Mouse (Mus musculus): ENCODE results near the gene Gcnt2. TPM values are rescaled to one million over a fixed set of nuclear protein-coding genes. Genes with fewer than 3 reads are reported as not detected.
"Not testable (repeated sequence)": the region's sequence is repeated elsewhere in the genome, so short reads cannot be mapped to it uniquely, and the experiment has no call there.

The Gcnt2 gene
- polyA plus RNA-seq, 1 experiment from 2014 or later: 3.6 TPM

DNA sequence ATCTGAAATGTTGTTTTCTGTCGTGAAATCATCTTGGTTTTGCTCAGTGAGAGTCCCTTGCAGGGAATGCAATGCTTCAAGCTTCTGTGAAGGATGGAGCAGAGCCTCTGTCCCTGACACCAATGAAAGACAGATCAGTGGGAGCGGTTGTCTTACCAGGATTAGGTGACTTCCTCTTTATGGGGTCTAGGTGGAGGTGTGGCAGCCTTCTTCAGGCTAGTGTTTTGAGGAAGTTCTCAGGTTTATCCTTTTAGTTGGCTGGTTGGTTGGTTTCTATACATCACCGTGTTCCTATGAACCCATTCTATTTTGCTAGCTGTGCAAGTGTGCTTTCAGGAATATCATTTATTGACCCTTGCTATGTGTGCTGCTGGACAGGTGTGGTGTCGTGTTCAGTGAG is 18.0 kb downstream of the Gcnt2 start:
- Histone ChIP-seq H3K27me3 (no peaks in the 10 kb centered on the region), H3K27ac (no peak overlapping the region), H3K9me3 (no peaks in the 10 kb centered on the region), H3K36me3 (replicated peaks) (no peaks in the 10 kb centered on the region), H3K4me1 (no peaks in the 10 kb centered on the region), H3K4me2 (no peak overlapping the region), H3K4me3 (replicated peaks) (no peak overlapping the region), H3K9ac (no peak overlapping the region)
- WGBS: 84% methylated on average over 4 of the region's 4 CpGs
- no peak for ATAC-seq (ENCODE audit: low FRiP score)

GRCm38 (mm10) chr13:40880557-40880956 is 21.0 kb downstream of the Gcnt2 start:
- Histone ChIP-seq H3K4me1 (no peaks in the 10 kb centered on the region), H3K27me3 (0 out of 2 replicates have a peak, but pooled peaks cover 3% of the 10 kb centered on the region), H3K9me3 (no peaks in the 10 kb centered on the region), H3K27ac (no peak overlapping the region), H3K36me3 (replicated peaks) (no peaks in the 10 kb centered on the region), H3K4me2 (no peak overlapping the region), H3K4me3 (replicated peaks) (no peak overlapping the region), H3K9ac (no peak overlapping the region)
- 79% methylated on average over 8 of the region's 8 CpGs for WGBS
- ATAC-seq (ENCODE audit: low FRiP score): no peak

DNA sequence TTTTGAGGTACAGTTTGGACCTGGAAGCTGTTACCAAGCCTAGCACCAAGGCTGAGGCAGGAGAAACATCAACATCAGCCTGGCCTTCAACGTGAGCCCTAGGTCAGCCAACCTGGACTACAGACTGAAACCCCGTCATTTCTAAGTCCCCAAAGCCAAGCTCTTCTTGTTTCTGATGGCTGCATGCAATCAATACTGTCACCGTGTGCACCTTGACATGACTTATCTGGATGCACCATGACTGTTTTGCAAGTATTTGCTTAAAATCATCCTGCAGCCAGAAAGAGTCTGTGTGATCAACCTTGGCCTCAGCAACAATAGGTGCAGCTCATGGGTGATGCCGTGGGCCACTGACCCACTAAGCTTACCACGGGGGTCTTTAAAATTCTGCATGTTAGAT is 23.1 kb downstream of the Gcnt2 start:
- Histone ChIP-seq H3K4me1 (peaks cover 12% of the 10 kb centered on the region; the same call in 1 of the 2 replicates), H3K27me3 (peaks cover 5% of the 10 kb centered on the region), H3K36me3 (replicated peaks) (no peaks in the 10 kb centered on the region), H3K4me2 (no peak overlapping the region), H3K9ac (no peak overlapping the region), H3K27ac (no peak overlapping the region), H3K9me3 (no peaks in the 10 kb centered on the region), H3K4me3 (replicated peaks) (no peak overlapping the region)
- WGBS: 90% methylated on average over 5 of the region's 5 CpGs
- no peak for ATAC-seq (ENCODE audit: low FRiP score)

DNA sequence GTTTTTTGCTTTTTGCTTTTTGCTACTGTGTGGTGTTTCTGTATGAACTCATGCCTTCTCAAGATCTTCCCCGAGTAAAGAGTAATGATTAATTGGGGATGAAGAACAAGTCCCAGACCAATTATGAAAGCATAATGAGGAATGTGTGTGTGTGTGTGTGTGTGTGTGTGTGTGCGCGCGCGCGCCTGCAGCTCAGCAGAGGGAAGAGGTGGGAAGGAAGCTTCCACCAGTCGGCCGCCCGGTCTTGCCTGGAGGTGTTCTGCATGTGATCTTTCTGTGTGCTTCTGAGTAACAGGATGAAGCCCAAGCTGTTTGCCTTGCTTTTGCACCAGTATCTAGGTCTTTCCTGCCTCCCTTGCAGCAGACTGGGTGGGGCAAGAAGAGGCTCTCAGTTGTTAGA is 24.3 kb downstream of the Gcnt2 start:
- peaks cover 12% of the 10 kb centered on the region; the same call in 1 of the 2 replicates for H3K4me1 ChIP-seq
- H3K27me3 ChIP-seq: peaks cover 11% of the 10 kb centered on the region
- ATAC-seq (ENCODE audit: low FRiP score): no peak
- 80% methylated on average over 9 of the region's 9 CpGs for WGBS
- H3K4me2 ChIP-seq: no peak overlapping the region
- no peaks in the 10 kb centered on the region for H3K9me3 ChIP-seq
- H3K4me3 ChIP-seq (replicated peaks): no peak overlapping the region
- no peaks in the 10 kb centered on the region for H3K36me3 ChIP-seq (replicated peaks)
- H3K9ac ChIP-seq: no peak overlapping the region
- H3K27ac ChIP-seq: no peak overlapping the region

GRCm38 (mm10) chr13:40884878-40885277 is 25.3 kb downstream of the Gcnt2 start:
- Histone ChIP-seq H3K9ac (no peak overlapping the region), H3K36me3 (replicated peaks) (no peaks in the 10 kb centered on the region), H3K9me3 (no peaks in the 10 kb centered on the region), H3K4me3 (replicated peaks) (no peak overlapping the region), H3K4me2 (no peak overlapping the region), H3K27me3 (peaks cover 11% of the 10 kb centered on the region), H3K4me1 (peaks cover 12% of the 10 kb centered on the region; the same call in 1 of the 2 replicates), H3K27ac (no peak overlapping the region)
- WGBS: 74% methylated on average over 5 of the region's 5 CpGs
- ATAC-seq (ENCODE audit: low FRiP score): no peak

GRCm38 (mm10) chr13:40885935-40886642 is 26.5 kb downstream of the Gcnt2 start:
- no peak overlapping the region for H3K27ac ChIP-seq
- H3K9me3 ChIP-seq: no peaks in the 10 kb centered on the region
- peaks cover 20% of the 10 kb centered on the region for H3K4me1 ChIP-seq
- WGBS: 41% methylated on average over 10 of the region's 10 CpGs
- no peak overlapping the region for H3K9ac ChIP-seq
- H3K36me3 ChIP-seq (replicated peaks): no peaks in the 10 kb centered on the region
- H3K4me3 ChIP-seq (replicated peaks): peak overlapping the region; percentile 34; the same call in 1 of the 2 replicates
- ATAC-seq (ENCODE audit: low FRiP score): no peak
- H3K27me3 ChIP-seq: peaks cover 11% of the 10 kb centered on the region
- peak overlapping the region; percentile 63 for H3K4me2 ChIP-seq

DNA sequence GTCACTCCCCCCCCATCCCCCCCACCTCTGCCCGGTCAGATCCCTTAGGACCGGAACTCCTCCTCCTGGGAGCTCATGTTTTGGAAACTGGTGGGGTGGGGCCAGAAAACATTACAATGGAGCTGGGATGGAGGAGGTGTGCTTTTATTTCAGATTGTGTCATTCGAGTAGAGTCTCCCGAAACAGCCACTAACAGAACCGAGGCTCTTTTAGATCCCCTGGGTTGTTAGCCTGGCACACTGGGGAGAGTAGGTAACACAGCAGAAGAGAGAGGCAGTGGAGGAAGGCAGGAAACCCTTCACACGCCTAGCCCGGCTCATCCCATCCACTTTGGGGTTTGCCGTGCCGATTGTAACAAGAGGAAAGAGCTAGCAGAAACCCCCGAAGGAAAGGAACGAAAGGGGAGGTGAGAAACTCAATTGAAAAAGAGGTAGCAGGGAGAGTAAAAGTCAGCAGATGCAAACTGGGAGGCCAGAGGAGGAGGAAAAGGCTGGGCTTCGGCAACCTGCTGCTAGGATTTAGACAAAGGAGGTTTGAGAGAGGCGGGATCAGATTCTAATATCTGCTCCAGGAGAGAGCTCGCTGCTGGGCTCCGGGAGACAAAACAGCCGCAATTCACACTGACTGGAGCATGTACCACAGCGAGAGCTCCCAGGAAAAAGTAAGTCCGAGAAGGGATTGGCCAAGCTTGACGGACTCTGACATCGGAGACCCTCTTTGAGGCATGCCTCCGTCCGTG is 27.3 kb downstream of the Gcnt2 start:
- Histone ChIP-seq H3K9ac (peak overlapping the region; percentile 48), H3K4me1 (peaks cover 20% of the 10 kb centered on the region), H3K4me3 (replicated peaks) (peak overlapping the region; percentile 34), H3K27ac (no peak overlapping the region), H3K27me3 (peaks cover 11% of the 10 kb centered on the region), H3K36me3 (replicated peaks) (no peaks in the 10 kb centered on the region), H3K9me3 (no peaks in the 10 kb centered on the region), H3K4me2 (peak overlapping the region; percentile 63)
- under 1% methylated on average over 22 of the region's 22 CpGs for WGBS
- ATAC-seq (ENCODE audit: low FRiP score): peak; percentile 57; the same call in 1 of the 2 replicates

- H3K4me3 ChIP-seq (replicated peaks): no peak overlapping the region
- peaks cover 22% of the 10 kb centered on the region for H3K4me1 ChIP-seq
- H3K9ac ChIP-seq: no peak overlapping the region
- no peaks in the 10 kb centered on the region for H3K36me3 ChIP-seq (replicated peaks)
- 61% methylated on average over 5 of the region's 5 CpGs for WGBS
- ATAC-seq (ENCODE audit: low FRiP score): no peak
- peak overlapping the region; percentile 6; the same call in 1 of the 2 replicates for H3K4me2 ChIP-seq
- no peaks in the 10 kb centered on the region for H3K9me3 ChIP-seq
- H3K27me3 ChIP-seq: peaks cover 8% of the 10 kb centered on the region
- 0 out of 2 replicates have a peak overlapping the region, but pooled peaks have one; percentile 8 for H3K27ac ChIP-seq
These were observed 31.0 kb downstream of the Gcnt2 start for GRCm38 (mm10) chr13:40890595-40890994.

GRCm38 (mm10) chr13:40891369-40891768 is 31.8 kb downstream of the Gcnt2 start:
- ATAC-seq (ENCODE audit: low FRiP score); H3K36me3 ChIP-seq (replicated peaks); H3K27ac ChIP-seq; H3K27me3 ChIP-seq; H3K9ac ChIP-seq; H3K4me3 ChIP-seq (replicated peaks); H3K9me3 ChIP-seq; H3K4me2 ChIP-seq: not testable (repeated sequence)
- WGBS: 100% methylated on average over 1 of the region's 1 CpGs
- H3K4me1 ChIP-seq: peaks cover 22% of the 10 kb centered on the region

DNA sequence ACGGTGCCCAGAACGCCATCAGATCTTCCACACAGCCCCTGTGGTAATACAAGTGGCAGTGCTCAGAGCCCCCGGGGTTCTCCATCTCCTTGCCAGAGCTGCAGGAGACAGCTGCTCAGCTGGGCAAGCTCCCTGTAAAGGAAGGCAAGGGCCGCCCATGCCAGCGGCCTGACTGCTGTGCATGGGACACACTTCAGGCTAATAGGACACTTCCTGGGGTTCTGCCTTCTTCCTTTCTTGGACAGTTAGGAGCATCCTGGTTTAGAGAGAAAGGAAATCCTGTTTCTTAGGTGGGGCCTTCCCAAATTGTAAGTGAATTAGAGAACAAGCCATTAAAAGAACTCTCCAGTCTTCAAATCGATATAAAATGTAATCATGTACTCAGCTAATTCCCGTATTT is 32.5 kb downstream of the Gcnt2 start:
- H3K27me3 ChIP-seq: peaks cover 8% of the 10 kb centered on the region
- H3K9ac ChIP-seq: no peak overlapping the region
- H3K27ac ChIP-seq: no peak overlapping the region
- ATAC-seq (ENCODE audit: low FRiP score): no peak
- H3K4me1 ChIP-seq: peaks cover 16% of the 10 kb centered on the region
- H3K36me3 ChIP-seq (replicated peaks): no peaks in the 10 kb centered on the region
- no peaks in the 10 kb centered on the region for H3K9me3 ChIP-seq
- H3K4me3 ChIP-seq (replicated peaks): no peak overlapping the region
- 83% methylated on average over 7 of the region's 7 CpGs for WGBS
- H3K4me2 ChIP-seq: no peak overlapping the region

DNA sequence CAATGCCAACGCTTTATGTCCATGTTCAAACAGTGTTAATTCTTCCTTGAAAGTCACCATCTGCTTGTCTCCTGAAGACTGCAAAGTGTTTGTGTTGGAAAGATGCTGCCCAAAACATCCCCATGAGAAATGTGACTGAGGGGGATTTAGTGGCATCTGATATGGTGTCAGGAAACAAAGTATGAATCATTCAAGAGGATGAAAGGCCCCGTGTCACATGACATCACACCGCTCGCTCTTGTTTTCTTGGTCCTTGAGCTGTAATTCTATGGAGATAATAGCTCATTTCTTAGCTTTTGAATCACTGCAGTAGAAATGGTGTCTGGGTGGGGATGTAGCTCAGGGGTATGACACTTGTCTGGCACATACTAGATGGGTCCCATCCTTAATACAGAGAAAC is 33.0 kb downstream of the Gcnt2 start:
- 75% methylated on average over 4 of the region's 4 CpGs for WGBS
- Histone ChIP-seq H3K36me3 (replicated peaks) (no peaks in the 10 kb centered on the region), H3K4me1 (peaks cover 11% of the 10 kb centered on the region), H3K27me3 (peaks cover 6% of the 10 kb centered on the region), H3K9ac (no peak overlapping the region), H3K4me3 (replicated peaks) (no peak overlapping the region), H3K4me2 (no peak overlapping the region), H3K9me3 (no peaks in the 10 kb centered on the region), H3K27ac (no peak overlapping the region)
- no peak for ATAC-seq (ENCODE audit: low FRiP score)

GRCm38 (mm10) chr13:40893573-40893972 is 34.0 kb downstream of the Gcnt2 start:
- Histone ChIP-seq H3K4me2 (no peak overlapping the region), H3K4me3 (replicated peaks) (no peak overlapping the region), H3K4me1 (peaks cover 10% of the 10 kb centered on the region), H3K36me3 (replicated peaks) (no peaks in the 10 kb centered on the region), H3K27me3 (no peaks in the 10 kb centered on the region), H3K9ac (no peak overlapping the region), H3K9me3 (no peaks in the 10 kb centered on the region), H3K27ac (no peak overlapping the region)
- WGBS: 82% methylated on average over 3 of the region's 3 CpGs
- no peak for ATAC-seq (ENCODE audit: low FRiP score)

Measured in forebrain, embryonic 12.5 days (tissue).